Mouse (Mus musculus) megakaryocyte, adult 5-6 weeks (primary cell): ENCODE results near the gene Sh3bgrl2. TPM values are rescaled to one million over a fixed set of nuclear protein-coding genes. Genes with fewer than 3 reads are reported as not detected.
"Not testable (repeated sequence)": the region's sequence is repeated elsewhere in the genome, so short reads cannot be mapped to it uniquely, and the experiment has no call there.

ENCODE experiments used
- ATAC-seq: 2 replicates; pipeline ENCODE4 v1.8.0; 2016; ENCODE audit warnings: mild to moderate bottlenecking, inconsistent platforms; ENCODE audit not compliant: poor library complexity, severe bottlenecking
- total RNA-seq, 2 experiments: library from RNA; stranded (forward) in 1 of 2; stranded (reverse) in 1 of 2; fragments of 153-499, 151-499 nt in 1 of 2; fragments of 221-1000, 200-1000 nt in 1 of 2; gene quantifications; 2 replicates each; pipeline versions ENCODE4 v1.2.3 to v1.2.4; 2015 to 2017

Gene Sh3bgrl2
- total RNA-seq (2015) (not detected in 2 replicates), total RNA-seq (2017) (0.11 TPM in 1 of 2 replicates, not detected in the other)

DNA sequence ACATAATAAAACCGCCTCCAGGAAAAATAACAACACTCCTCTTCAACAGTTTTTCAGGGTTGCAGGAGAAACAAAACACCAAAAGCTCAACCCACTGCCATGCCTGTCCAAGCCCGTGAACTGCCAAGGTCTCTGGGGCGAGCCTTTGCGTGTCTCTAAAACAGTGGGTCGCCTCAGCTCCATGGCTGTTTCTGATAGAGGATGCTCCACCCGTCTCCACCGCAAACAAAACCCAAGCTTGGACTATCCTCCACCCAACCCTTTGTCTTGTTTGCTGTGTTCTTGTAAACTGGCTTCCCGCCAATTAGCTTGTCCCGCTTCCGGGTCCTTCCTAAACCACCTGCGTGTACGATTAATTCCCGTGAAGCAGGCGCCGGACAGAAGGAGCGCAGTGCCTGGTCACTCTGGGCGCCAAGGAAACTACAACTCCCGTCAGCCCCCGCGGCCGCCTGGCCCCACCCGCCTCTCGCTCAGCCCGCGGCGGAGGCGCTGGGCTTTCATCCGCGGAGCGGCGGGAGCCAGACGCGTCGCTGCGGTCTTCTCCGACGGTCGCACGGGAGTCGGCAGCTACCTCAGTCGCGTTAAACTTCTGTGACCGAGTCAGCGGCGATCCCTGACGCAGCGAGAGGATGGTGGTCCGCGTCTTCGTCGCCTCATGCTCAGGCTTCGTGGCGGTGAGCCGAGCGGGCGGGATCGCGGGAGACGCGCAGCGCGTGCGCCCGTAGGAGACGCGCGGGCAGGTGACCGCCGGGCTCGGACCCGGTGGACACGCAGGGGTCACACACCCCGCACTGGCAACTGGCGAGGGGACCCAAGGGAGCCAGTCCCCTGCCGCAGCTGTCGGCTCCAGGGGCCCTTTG lies at the start of gene Sh3bgrl2:
Gene Sh3bgrl2 (plus strand): TSS at position 498 of the 860 bp plus-strand sequence.
- peak; percentile 92 for ATAC-seq

DNA sequence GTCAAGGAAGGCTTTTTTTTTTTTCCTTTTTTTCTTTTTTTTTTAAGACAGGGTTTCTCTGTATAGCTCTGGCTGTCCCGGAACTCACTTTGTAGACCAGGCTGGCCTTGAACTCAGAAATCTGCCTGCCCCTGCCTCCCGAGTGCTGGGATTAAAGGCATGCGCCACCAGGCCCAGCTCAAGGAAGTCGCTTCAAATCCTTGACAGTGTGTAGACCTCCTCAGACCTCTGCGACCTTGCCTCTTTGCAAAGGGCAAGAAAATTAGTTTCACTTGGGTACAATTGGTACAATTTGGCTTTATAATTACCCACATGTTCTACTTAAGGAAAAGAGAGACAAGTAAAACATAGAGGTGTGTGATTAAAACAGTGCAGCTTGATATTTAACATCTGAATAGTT lies 29.0 kb upstream of the Sh3bgrl2 start:
- ATAC-seq = not testable (repeated sequence)

DNA sequence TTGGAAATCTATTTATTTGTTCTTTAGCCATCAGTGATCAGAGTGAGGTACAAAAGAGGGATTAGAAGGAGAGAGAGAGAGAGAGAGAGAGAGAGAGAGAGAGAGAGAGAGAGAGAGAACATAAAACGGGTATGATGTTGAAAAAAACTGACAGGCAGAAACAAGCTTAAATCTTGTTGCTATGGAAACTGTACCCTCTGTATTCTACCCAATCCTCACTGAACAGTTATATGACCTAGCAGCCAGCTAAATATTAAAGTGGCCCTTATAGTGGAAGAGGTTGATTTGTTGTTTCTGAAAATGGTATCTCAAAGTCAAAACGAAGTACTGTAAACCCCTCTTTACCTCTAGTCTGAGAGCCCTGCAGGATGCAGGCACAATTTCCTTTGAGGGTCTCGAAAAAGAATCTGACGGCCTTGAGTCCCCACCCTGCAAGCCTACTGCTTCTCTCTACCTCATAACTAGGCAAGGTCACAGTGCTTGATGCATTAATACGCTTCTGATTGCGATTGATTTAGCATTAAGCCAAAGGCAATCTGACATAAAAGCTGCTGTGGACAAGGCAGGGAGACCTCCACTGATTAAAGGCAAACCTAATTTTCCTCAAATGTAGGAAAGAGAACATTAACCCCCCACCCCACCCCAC lies 28.5 kb upstream of the Sh3bgrl2 start:
- no peak for ATAC-seq

DNA sequence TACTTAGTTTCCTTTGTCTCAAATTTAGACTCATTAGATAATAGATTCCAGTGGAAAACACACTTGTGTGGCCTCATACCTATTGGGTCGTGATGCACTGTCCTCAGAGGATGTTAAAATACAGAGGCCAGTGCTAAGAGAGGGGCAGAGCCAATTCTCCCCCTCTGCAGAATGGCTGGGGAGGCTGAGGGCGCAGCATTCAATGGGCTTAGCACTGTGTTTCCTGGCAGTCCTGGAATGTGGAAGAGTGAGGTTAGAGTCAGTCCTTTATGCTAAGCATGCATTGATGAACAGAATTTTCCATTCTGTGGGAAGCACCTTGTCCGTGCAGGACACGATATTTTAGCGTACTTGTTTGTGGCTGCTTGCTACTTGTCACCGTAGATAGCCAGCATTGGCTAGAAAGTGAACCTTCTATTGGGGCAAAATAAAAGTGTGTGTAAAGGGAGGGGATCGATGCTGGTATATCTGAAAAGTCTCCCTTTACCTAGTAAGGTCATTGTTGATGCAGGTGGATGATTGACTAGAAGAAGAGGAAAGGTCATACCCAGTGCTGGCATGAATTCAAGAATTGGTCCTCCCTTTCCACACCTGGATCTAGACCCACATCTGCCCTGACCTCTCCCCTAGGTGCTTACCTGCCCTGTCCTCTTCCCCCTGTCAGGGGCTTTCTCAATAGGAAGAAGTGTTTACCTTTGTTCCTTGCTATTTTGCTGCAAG lies 20.6 kb upstream of the Sh3bgrl2 start:
- no peak for ATAC-seq

DNA sequence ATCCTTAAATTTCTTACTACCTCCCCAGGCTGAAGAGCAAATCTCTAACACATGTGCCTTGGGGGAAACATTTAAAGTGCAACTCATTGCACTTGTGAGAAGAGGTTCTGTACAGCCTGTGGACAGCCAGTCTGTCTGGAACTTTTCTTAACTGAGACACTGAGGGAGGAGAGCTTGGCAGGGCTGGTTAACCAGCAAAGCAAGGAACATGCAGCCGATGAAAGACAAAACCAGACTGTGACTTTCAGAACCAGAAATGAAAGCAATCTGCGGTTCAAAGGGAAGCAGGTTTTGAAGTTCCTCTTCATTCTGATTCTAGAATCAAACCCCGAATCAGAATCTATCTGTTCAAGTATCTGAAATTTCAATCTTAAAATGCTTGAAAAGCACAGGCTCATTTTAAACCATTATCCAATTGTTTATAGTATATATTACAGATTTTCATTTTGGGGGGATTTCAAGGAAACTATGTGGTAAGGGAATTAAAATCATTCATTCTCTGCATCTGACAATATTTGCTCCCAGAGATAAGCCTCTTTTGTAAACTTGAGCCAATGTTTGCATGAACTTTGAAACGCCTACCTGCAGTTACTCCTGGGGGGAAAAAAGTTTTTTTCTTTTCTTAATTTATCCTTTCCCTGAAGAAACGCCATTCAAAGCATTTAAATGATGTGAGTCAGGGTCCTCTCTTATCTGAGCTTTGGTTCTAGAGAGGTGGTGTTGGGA lies 14.9 kb upstream of the Sh3bgrl2 start:
- 0 out of 2 replicates have a peak, but pooled peaks have one; percentile 38 for ATAC-seq

DNA sequence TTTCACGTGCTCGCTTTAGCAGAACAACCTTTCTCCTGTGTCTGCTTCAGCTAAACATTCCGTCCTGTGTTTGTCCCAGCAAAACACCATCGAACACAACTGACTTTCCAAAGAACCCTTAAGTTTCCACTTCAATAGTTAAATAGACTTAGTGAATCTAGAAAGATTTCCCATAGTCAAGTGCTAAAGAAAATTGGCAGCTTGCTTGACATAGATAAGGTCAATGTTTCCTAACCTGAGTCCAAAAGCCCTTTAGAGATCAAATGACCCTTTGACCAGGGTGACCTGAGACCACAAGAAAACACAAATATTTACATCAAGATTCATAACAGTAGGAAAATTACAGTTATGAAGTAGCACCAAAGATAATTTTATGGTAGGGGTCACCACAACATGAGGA lies 11.2 kb upstream of the Sh3bgrl2 start:
- no peak for ATAC-seq

DNA sequence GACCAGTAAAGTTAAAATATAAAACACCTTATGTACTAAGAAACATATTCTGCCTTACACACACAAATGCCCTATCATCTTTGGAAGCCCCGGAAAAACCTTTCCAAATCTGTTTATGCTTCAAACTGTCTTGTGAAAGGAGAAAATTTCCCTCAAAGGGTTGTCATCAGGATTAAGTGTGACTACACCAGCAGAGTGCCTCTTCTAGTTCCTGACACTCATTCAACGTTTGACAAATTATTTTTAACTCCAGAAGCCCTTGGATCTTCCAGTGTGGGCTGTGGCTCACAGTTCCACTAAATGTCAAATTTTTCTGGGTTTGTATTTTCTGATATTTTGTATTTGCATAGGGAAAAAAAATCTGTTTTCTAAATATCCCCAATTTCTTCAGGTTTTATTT lies 10.6 kb upstream of the Sh3bgrl2 start:
- no peak for ATAC-seq

DNA sequence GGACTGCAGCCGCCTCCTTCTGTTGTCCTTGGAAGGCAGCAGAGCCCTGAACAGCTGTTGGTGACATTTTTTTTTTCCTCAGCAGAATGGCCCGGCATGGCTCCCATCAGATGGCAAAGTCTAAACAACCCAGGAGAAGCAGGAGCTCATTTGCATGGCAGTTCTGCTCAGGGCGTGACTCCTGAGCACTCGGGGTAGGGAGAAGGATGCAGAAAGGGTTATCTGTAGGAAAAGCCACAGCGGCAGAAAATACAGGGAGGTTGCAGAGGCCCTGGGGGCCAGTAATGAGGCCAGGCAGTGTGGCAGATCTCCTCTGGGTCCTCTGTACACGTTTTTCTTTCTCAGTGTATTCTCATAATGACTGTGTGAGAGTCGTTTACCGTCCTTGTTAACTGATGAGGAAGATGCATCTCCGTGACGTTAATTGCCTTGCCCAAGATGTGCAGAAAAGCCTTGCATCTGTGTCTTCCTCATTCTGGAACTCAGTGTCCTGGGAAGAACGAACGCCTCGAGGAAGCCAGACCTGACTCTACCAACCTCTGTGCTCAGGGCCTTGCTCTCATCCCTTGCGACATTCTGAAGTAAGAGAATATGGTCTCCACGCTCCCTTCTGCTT lies 10.1 kb upstream of the Sh3bgrl2 start:
- ATAC-seq = no peak

DNA sequence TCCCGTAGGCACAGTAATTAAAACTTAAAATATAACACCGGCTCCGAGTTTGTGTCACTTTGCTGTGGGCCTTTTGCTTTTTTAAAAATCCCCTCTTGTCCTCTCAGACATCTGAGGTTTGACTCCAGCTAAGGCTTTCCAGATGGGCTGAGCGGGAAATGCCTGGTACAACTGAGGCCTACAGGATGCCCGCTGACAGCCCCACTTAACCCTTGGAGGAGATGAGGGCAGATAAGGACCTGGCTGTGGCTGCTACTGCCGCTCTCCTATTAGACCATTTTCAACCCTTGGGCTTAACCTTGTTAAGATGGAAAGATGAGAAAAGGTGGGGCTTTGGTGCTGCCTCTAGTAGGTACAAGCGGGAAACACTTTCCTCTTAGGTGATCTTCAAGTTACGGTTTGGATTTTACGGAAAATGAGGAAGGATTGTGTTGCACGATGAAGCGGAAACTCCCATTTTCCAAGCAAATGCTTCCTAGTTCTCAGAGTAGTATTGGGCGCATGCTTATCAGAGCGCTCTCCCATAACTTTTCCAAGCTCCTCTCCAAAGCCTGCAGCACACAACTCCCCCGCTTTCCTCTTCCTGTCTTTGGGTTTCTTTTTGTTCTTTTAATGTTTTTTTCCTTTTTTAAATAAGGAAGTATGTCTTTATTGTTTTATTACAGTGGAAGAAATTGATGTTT lies 8.2 kb upstream of the Sh3bgrl2 start:
- ATAC-seq = no peak

DNA sequence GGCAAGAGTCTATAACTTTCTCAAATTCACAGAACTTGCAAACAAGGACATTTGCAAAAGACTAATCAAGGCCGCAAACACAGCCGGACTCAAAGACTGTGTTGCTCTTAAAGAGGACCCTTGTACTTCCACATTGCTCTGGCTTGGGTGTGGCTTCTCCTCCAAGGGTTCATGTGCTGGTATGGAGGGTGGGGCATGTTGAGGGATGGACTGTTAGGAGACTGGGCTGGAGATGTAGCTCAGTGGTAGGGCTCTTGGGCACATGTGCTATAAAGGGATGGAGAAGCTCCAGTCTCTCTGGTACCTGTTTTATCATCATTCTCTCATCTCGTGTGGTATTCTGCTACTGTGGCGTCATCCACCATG lies 7.7 kb upstream of the Sh3bgrl2 start:
- no peak for ATAC-seq

DNA sequence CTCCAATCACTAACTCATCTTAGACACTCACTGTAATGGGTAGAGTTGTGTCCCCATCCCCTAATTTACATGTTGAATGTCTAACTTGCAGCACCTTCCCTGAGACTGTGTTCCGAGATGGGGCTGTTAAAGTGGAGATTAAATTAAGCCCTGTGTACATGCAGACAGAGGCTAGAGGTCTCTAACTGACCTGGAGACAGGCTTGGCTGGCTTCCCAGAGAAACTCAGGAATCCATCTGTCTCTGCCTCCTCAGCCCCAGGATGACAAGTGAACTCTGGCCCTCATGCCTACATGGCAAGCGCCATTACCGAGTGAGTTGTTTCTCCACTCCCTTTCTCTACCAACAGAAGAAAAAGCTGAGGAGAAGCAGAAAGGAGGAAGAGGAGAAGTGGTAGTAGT lies 7.2 kb upstream of the Sh3bgrl2 start:
- no peak for ATAC-seq

DNA sequence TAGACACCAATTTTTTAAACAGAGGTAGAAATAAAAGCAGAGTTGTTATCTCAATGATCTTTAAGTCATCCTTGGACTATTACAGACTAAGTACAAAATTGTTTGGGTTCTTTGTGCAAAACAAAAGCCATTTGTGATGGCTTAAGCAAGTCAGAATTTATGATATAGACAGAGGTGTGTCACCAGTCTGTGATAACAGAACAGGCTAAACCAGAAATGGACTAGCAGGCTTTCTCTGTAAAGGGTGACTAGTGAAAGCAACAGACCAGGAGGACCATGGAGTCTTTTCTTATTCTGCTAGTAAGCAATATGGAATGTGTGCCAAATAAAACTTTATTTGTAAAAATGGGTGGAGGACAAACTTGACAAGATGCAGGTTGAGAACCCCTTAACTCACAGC lies 2.9 kb upstream of the Sh3bgrl2 start:
- ATAC-seq = no peak

DNA sequence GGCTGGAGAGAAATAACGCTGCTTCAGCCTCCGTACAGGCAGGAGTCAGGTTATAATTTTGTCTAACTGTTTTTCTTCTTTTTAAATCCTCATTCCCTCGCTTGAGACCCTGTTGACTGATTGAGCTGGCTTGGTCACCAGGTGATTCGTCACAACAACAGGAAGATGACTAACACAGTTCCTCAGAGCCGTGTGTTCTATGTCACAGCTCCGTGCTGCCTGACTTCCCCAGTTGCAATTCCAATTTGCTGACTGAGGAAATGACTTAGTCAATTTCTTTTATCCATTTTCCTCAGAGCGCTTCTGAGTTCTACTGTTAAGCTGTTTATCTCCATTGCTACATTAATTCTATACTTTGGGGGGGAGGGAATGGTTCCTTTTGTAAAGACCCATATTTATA lies 1.8 kb upstream of the Sh3bgrl2 start:
- ATAC-seq = no peak

DNA sequence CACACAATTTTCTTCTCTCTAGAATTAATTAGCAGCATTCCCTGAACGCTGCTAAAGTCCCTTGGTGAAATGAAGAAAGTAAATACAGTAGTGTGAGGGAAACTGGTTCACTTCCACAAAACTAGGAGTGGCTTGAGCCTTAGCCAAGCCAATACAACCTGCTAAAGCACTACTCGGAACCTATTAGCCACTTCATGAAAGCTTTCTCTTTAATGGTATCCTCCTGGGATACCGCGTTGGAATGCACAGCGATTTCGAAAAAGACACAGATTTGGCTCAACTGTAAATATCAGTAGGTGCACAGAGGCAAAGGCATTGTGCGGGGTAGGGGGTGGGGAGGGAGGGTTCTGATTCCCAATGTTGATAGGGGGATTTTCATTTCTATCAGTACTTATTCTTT lies 898 bp upstream of the Sh3bgrl2 start:
- no peak for ATAC-seq

DNA sequence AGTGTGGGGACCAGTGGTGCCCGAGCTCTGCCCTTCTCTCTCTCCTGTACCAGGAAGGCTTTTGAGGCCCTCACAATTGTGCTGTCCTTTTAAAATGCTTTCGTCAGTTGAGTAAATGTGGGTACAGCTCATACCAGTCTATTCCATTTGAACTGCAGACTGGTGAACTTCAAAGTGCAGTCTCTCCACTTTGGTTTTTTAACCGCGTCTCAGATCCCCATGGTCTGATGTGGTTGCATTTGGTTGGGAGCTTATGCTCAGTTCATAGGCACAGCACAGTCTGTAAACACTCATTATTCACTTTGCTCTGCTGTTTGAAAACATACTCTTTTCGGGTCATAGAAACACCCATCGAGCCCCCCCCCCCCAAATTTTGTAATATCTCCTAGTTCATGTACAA lies 1.7 kb downstream of the Sh3bgrl2 start:
- ATAC-seq = no peak

DNA sequence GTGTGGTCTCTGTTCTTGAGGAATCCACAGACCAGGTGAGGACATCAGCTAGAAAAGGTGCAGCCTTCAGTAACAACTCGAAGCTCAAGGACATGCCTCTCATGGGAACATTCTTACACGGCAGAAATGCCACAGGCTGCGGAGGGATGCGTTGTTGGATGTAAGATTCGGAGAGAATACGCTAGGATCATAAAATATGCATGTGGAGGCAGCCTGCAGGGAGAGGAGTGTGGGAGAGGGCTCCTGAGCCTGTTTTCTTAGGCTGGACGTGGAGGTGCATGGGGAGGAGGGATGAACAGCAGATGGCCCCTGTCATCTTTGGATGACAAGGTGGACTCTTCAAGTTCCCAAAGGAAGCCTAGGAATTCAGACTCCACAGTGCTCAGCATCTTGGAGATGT lies 3.0 kb downstream of the Sh3bgrl2 start:
- ATAC-seq = no peak

DNA sequence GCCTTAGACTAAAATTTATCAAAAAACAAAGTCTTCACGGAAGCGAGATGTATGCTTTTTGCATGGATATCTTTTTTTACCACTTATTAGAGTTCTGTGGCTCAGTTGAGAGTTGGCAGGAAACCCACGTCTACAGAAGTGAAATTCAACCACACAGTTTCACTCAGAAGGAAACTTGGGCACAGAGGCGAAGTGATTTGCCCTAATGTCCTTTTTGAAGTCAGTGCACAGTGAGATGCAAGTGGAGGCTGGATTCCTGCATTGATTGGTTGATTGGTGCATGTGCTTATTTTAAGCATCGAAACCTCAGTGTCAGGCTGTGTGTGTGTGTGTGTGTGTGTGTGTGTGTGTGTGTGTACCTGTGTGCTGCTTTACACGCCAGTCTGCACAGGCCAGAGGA lies 3.5 kb downstream of the Sh3bgrl2 start:
- no peak for ATAC-seq

DNA sequence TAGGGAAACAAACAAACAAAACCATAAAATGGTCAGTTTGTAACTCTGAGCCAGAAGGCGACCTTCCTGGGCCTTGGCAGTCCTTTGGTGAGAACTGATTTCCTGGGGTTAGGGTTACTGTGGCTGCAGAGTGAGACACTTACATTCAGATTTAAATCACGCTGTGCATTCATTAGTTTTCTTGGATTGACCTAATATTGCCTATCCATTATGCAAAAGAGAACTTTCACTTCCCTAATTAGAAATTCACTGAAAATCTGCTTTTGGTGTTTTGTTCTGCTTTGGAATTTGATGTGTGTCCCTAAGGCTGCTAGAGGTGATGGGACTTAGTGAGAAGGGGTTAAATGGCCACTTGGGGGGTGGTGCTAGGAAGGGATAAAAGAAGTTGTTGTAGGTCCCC lies 7.5 kb downstream of the Sh3bgrl2 start:
- ATAC-seq = no peak

DNA sequence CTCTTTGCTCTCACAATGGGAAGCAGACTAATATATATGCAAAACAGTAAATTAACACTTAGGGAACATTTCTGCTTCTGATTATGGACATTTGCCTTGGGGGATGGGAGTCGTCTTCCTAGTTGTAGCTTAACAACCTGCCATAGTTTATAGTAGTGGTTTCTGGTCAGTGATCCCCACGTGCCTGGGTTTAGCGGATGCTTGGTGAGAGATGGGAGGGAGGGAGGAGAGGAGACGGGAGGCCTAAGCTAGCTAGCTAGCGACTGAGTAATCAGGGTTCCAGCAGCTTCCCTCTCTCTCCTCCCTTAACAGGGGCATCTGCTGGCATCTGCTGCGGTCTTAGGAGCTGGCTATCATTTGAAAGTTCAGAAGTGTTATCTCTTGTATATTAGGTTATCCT lies 8.1 kb downstream of the Sh3bgrl2 start:
- no peak for ATAC-seq
